Mouse (Mus musculus) CH12.LX (cell line): ENCODE data around the gene Fam178b. TPM values are rescaled to one million over a fixed set of nuclear protein-coding genes. Genes with fewer than 3 reads are reported as not detected.

Experiments used
- DNase-seq: peaks from one replicate; pipeline ENCODE4 v3.0.0-alpha.2; 2013; ENCODE audit errors: extremely low read depth
- H3K27ac ChIP-seq: 2 replicates; pipeline ENCODE4 v1.5.1; 2012; ENCODE audit warnings: low read depth, mild to moderate bottlenecking, control low read depth, moderate library complexity; ENCODE audit not compliant: insufficient read depth
- H3K27me3 ChIP-seq: replicated peaks from 2 replicates; pipeline ENCODE3; 2012; ENCODE audit warnings: inconsistent platforms
- H3K36me3 ChIP-seq, 2 experiments: replicated peaks in 1 of 2; 2 replicates each; pipeline versions ENCODE3 to v1.6.1; 2012; ENCODE audit warnings: inconsistent platforms in 1 of 2, low read length in 1 of 2, mild to moderate bottlenecking in 1 of 2, mixed read lengths in 1 of 2, moderate library complexity in 1 of 2; ENCODE audit not compliant: control insufficient read depth in 1 of 2, insufficient read depth in 1 of 2
- H3K4me1 ChIP-seq, 2 experiments: 2 replicates each; pipeline ENCODE4 v1.6.1; 2012; ENCODE audit warnings: inconsistent platforms in 1 of 2, moderate library complexity in 1 of 2; ENCODE audit not compliant: insufficient read depth in 2 of 2, control insufficient read depth in 1 of 2
- H3K4me2 ChIP-seq: 2 replicates; pipeline ENCODE4 v1.6.1; 2012; ENCODE audit warnings: low read depth, mild to moderate bottlenecking, control low read depth; ENCODE audit not compliant: poor library complexity, insufficient read depth, severe bottlenecking
- H3K4me3 ChIP-seq, 3 experiments: fragments of 150-350 bp in 1 of 3; sonication (generic) in 1 of 3; replicated peaks in 1 of 3; 2 replicates each; pipeline versions ENCODE3 to v1.5.1; 2011 to 2012; ENCODE audit warnings: low read depth in 2 of 3, low read length in 2 of 3, mild to moderate bottlenecking in 2 of 3, moderate library complexity in 2 of 3, control low read depth in 1 of 3, improper control_type of control experiment in 1 of 3, inconsistent platforms in 1 of 3, mixed read lengths in 1 of 3; ENCODE audit not compliant: poor library complexity in 1 of 3
- H3K79me2 ChIP-seq: replicated peaks from 2 replicates; pipeline ENCODE4 v1.6.1; 2012; ENCODE audit warnings: mild to moderate bottlenecking, moderate library complexity; ENCODE audit not compliant: control insufficient read depth, poor library complexity, insufficient read depth, severe bottlenecking; ENCODE audit errors: extremely low read depth
- H3K9ac ChIP-seq: 2 replicates; pipeline ENCODE4 v1.6.1; 2012; ENCODE audit warnings: low read depth, mild to moderate bottlenecking, control low read depth, moderate library complexity; ENCODE audit not compliant: insufficient read depth
- H3K9me3 ChIP-seq: replicated peaks from 2 replicates; pipeline ENCODE3; 2012; ENCODE audit warnings: low read length, inconsistent platforms, mixed read lengths
- CHD2 ChIP-seq: IDR thresholded peaks from 2 replicates; pipeline ENCODE4 v1.6.1; 2011; ENCODE audit warnings: low read length, improper control_type of control experiment
- CTCF ChIP-seq, 2 experiments: IDR thresholded peaks in 1 of 2; conservative IDR thresholded peaks in 1 of 2; 2 replicates each; pipeline ENCODE4 v1.5.1; 2011 to 2012; ENCODE audit warnings: low read depth in 2 of 2, low read length in 2 of 2, improper control_type of control experiment in 1 of 2, inconsistent platforms in 1 of 2, mild to moderate bottlenecking in 1 of 2, moderate library complexity in 1 of 2
- E2F4 ChIP-seq: IDR thresholded peaks from 2 replicates; pipeline ENCODE4 v1.6.1; 2011; ENCODE audit warnings: low read depth, low read length, improper control_type of control experiment; ENCODE audit not compliant: insufficient replicate concordance
- JUN ChIP-seq: IDR thresholded peaks from 2 replicates; pipeline ENCODE4 v1.6.1; 2011; ENCODE audit warnings: low read depth, mild to moderate bottlenecking, low read length, improper control_type of control experiment, moderate library complexity; ENCODE audit not compliant: insufficient read depth
- MAFK ChIP-seq: IDR thresholded peaks from 2 replicates; pipeline ENCODE4 v1.6.1; 2011; ENCODE audit warnings: low read length, improper control_type of control experiment; ENCODE audit not compliant: insufficient replicate concordance
- MAZ ChIP-seq: IDR thresholded peaks from 2 replicates; pipeline ENCODE4 v1.6.1; 2012; ENCODE audit warnings: low read depth, mild to moderate bottlenecking, inconsistent platforms, low read length, improper control_type of control experiment, moderate library complexity
- MEF2A ChIP-seq: IDR thresholded peaks from 2 replicates; pipeline ENCODE4 v1.6.1; 2014; ENCODE audit warnings: low read depth, mild to moderate bottlenecking, inconsistent platforms, low read length, improper control_type of control experiment, borderline replicate concordance
- MYC ChIP-seq: IDR thresholded peaks from 2 replicates; pipeline ENCODE4 v1.6.1; 2011; ENCODE audit warnings: low read depth, mild to moderate bottlenecking, improper control_type of control experiment, low read length
- POLR2A ChIP-seq: IDR thresholded peaks from 2 replicates; pipeline ENCODE4 v1.6.1; 2011; ENCODE audit warnings: low read depth, mild to moderate bottlenecking, improper control_type of control experiment, low read length
- RAD21 ChIP-seq: IDR thresholded peaks from 2 replicates; pipeline ENCODE4 v1.6.1; 2011; ENCODE audit warnings: low read depth, mild to moderate bottlenecking, low read length, improper control_type of control experiment, moderate library complexity
- SIN3A ChIP-seq: IDR thresholded peaks from 2 replicates; pipeline ENCODE4 v1.6.1; 2012; ENCODE audit warnings: low read length, improper control_type of control experiment, inconsistent platforms
- SMC3 ChIP-seq: IDR thresholded peaks from 2 replicates; pipeline ENCODE4 v1.6.1; 2011; ENCODE audit warnings: low read depth, low read length, improper control_type of control experiment
- TCF12 ChIP-seq: IDR thresholded peaks from 2 replicates; pipeline ENCODE4 v1.6.1; 2014; ENCODE audit warnings: low read depth, mild to moderate bottlenecking, inconsistent platforms, low read length, improper control_type of control experiment
- USF1 ChIP-seq: IDR thresholded peaks from 2 replicates; pipeline ENCODE4 v1.6.1; 2014; ENCODE audit warnings: low read depth, mild to moderate bottlenecking, inconsistent platforms, low read length, improper control_type of control experiment
- USF2 ChIP-seq: conservative IDR thresholded peaks from 2 replicates; pipeline ENCODE4 v1.6.1; 2011; ENCODE audit warnings: low read depth, low read length, improper control_type of control experiment
- ZKSCAN1 ChIP-seq: IDR thresholded peaks from 2 replicates; pipeline ENCODE4 v1.6.1; 2012; ENCODE audit warnings: low read depth, inconsistent platforms, low read length, improper control_type of control experiment, borderline replicate concordance
- ZMIZ1 ChIP-seq: IDR thresholded peaks from 2 replicates; pipeline ENCODE4 v1.6.1; 2012; ENCODE audit warnings: low read depth, mild to moderate bottlenecking, inconsistent platforms, low read length, improper control_type of control experiment
- dilution Hi-C: fragments of 300-500 bp; cut with MboI; formaldehyde crosslinking; loops from 2 replicates; pipeline ENCODE4 v1.14.3; 2020; ENCODE audit warnings: low sequenced_read_pairs; ENCODE audit not compliant: extremely low pct_unique_long_range_greater_than_20kb, extremely low pct_ligation_motif_present
- in situ Hi-C: fragments of 300-500 bp; cut with MboI; formaldehyde crosslinking; loops from 3 replicates; pipeline ENCODE4 v1.14.3; 2019; ENCODE audit warnings: low sequenced_read_pairs, low pct_ligation_motif_present, low pct_unique_long_range_greater_than_20kb, mixed read lengths
- polyA plus RNA-seq: library from polyadenylated mRNA; unstranded; fragments of >175 nt; gene quantifications from 2 replicates; pipeline ENCODE4 v1.2.1, GENCODE M21; 2012; ENCODE audit warnings: low read depth; ENCODE audit not compliant: insufficient read length
- total RNA-seq, 2 experiments: library from RNA; depleted of rRNA; stranded (reverse); fragments of 300-350 nt in 1 of 2; fragments of >200 nt in 1 of 2; gene quantifications; 2 replicates each; pipeline ENCODE4 v1.2.3; 2012 to 2014

Gene Fam178b
- total and polyA plus RNA-seq, 3 experiments = 0.50 TPM; not detected in 2

GRCm38 (mm10) chr1:36540132-36540531 lies 142.9 kb downstream of the Fam178b start:
- Histone ChIP-seq H3K79me2 (no peaks in the 10 kb centered on the region), H3K4me1 (no peaks in the 10 kb centered on the region), H3K27me3 (no peaks in the 10 kb centered on the region), H3K9ac (no peak overlapping the region), H3K4me3 (no peak overlapping the region), H3K9me3 (no peaks in the 10 kb centered on the region), H3K4me2 (no peak overlapping the region), H3K36me3 (peaks cover 47 to 83% of the 10 kb centered on the region in 2 experiments), H3K27ac (no peak overlapping the region)
- no peak for DNase-seq
- in situ Hi-C loops = no loop called here
- dilution Hi-C loops = no loop called here
- TF ChIP-seq ZKSCAN1 (no peak), MAFK (no peak), ZMIZ1 (no peak), CTCF (conservative IDR thresholded peaks at IDR 0.05 in 1 of 2, IDR thresholded peaks at IDR 0.05 in 1 of 2; ENCODE audit: low read depth in 2 of 2, low read length in 2 of 2) (no peak)

GRCm38 (mm10) chr1:36539186-36539585 lies 143.8 kb downstream of the Fam178b start, which contains the start of gene Gm42417:
Gene Gm42417, minus strand, starts transcription at chr1:36539429.
- no peak within 1 kb of the TSS for H3K4me3 ChIP-seq
- no peak within 1 kb of the TSS for H3K9ac ChIP-seq
- H3K4me1 ChIP-seq = no peaks in the 10 kb centered on the region
- no peaks in the 10 kb centered on the region for H3K27me3 ChIP-seq
- no peak for DNase-seq
- H3K27ac ChIP-seq = no peak within 1 kb of the TSS
- peaks cover 50 to 89% of the 10 kb centered on the region in 2 experiments for H3K36me3 ChIP-seq
- H3K9me3 ChIP-seq = no peaks in the 10 kb centered on the region
- TF ChIP-seq USF1 (no peak), JUN (no peak), POLR2A (no peak), E2F4 (no peak), SMC3 (no peak), RAD21 (no peak), USF2 (no peak), TCF12 (no peak), SIN3A (no peak), ZKSCAN1 (no peak), MEF2A (no peak), MYC (no peak), MAZ (no peak), CHD2 (no peak)
- H3K79me2 ChIP-seq = no peaks in the 10 kb centered on the region
- in situ Hi-C loops = no loop called here
- dilution Hi-C loops = no loop called here
- H3K4me2 ChIP-seq = no peak within 1 kb of the TSS
